Mouse (Mus musculus) thymus, adult 2 months (tissue): ENCODE measurements around the gene Ccdc33.

Experiments used
- CTCF ChIP-seq: fragments of 200-500 bp; IDR thresholded peaks from 2 replicates; pipeline ENCODE4 v1.5.1; 2012; ENCODE audit warnings: mild to moderate bottlenecking, control low read depth, low read length, moderate library complexity, borderline replicate concordance; ENCODE audit not compliant: control insufficient read depth, poor library complexity, insufficient read depth; ENCODE audit errors: extremely low read depth
- POLR2A ChIP-seq: fragments of 200-500 bp; IDR thresholded peaks from 2 replicates; pipeline ENCODE4 v1.6.1; 2012; ENCODE audit warnings: mild to moderate bottlenecking, low read length, control low read depth, moderate library complexity; ENCODE audit not compliant: control insufficient read depth, poor library complexity, insufficient read depth; ENCODE audit errors: extremely low read depth

- TF ChIP-seq POLR2A (no peak), CTCF (no peak)
Observed at GRCm38 (mm10) chr9:58102013-58102412, 16.6 kb downstream of the Ccdc33 start.
